Mouse (Mus musculus): ENCODE data around the gene Guk1. TPM values are rescaled to one million over a fixed set of nuclear protein-coding genes. Genes with fewer than 3 reads are reported as not detected.

Guk1 gene
- polyA plus RNA-seq, 1 experiment from 2014 or later, result 127 TPM

GRCm38 (mm10) chr11:59202081-59202995 is 10.3 kb upstream of the Guk1 start, which contains the start of gene Mrpl55:
TSS of gene Mrpl55 (plus strand) at chr11:59202486.
- H3K27me3 ChIP-seq (ENCODE audit: control insufficient read depth, insufficient read depth, low read depth, low read length), result no peaks in the 10 kb centered on the region
- peaks cover 15% of the 10 kb centered on the region for H3K4me1 ChIP-seq (replicated peaks; ENCODE audit: control insufficient read depth, insufficient read depth, low read length)
- peaks cover 15% of the 10 kb centered on the region for H3K36me3 ChIP-seq (ENCODE audit: control insufficient read depth, insufficient read depth, low read length)
- peak within 1 kb of the TSS; percentile 95 for H3K4me3 ChIP-seq (ENCODE audit: low read length)
- peak; percentile 95 for ATAC-seq (ENCODE audit: low read depth)
- WGBS, result under 1% methylated on average over 63 of the region's 63 CpGs
- H3K4me2 ChIP-seq (ENCODE audit: low read depth, low read length), result peak within 1 kb of the TSS; percentile 96
- H3K27ac ChIP-seq (ENCODE audit: low read length), result peak within 1 kb of the TSS; percentile 90
- peak within 1 kb of the TSS; percentile 89 for H3K9ac ChIP-seq (ENCODE audit: low read length)
- H3K9me3 ChIP-seq (ENCODE audit: control insufficient read depth, low read length), result no peaks in the 10 kb centered on the region

GRCm38 (mm10) chr11:59201216-59202002 is 9.4 kb upstream of the Guk1 start:
- Histone ChIP-seq H3K36me3 (ENCODE audit: control insufficient read depth, insufficient read depth, low read length) (peaks cover 14% of the 10 kb centered on the region), H3K9me3 (ENCODE audit: control insufficient read depth, low read length) (no peaks in the 10 kb centered on the region), H3K4me1 (replicated peaks; ENCODE audit: control insufficient read depth, insufficient read depth, low read length) (peaks cover 15% of the 10 kb centered on the region), H3K9ac (ENCODE audit: low read length) (peak overlapping the region; percentile 89), H3K4me2 (ENCODE audit: low read depth, low read length) (peak overlapping the region; percentile 92), H3K27me3 (ENCODE audit: control insufficient read depth, insufficient read depth, low read depth, low read length) (no peaks in the 10 kb centered on the region), H3K27ac (ENCODE audit: low read length) (peak overlapping the region; percentile 90), H3K4me3 (ENCODE audit: low read length) (peak overlapping the region; percentile 95)
- peak; percentile 34 for ATAC-seq (ENCODE audit: low read depth)
- WGBS, result 22% methylated on average over 16 of the region's 16 CpGs

- H3K36me3 ChIP-seq (ENCODE audit: control insufficient read depth, insufficient read depth, low read length), result peaks cover 7% of the 10 kb centered on the region; the same call in 1 of the 2 replicates
- peak overlapping the region; percentile 63 for H3K27ac ChIP-seq (ENCODE audit: low read length)
- H3K4me2 ChIP-seq (ENCODE audit: low read depth, low read length), result no peak overlapping the region
- H3K4me1 ChIP-seq (replicated peaks; ENCODE audit: control insufficient read depth, insufficient read depth, low read length), result peaks cover 5% of the 10 kb centered on the region
- H3K9ac ChIP-seq (ENCODE audit: low read length), result no peak overlapping the region
- H3K4me3 ChIP-seq (ENCODE audit: low read length), result no peak overlapping the region
- H3K27me3 ChIP-seq (ENCODE audit: control insufficient read depth, insufficient read depth, low read depth, low read length), result no peaks in the 10 kb centered on the region
- no peaks in the 10 kb centered on the region for H3K9me3 ChIP-seq (ENCODE audit: control insufficient read depth, low read length)
- peak; percentile 32 for ATAC-seq (ENCODE audit: low read depth)
Observed at GRCm38 (mm10) chr11:59196230-59196629, 4.2 kb upstream of the Guk1 start.

- Histone ChIP-seq H3K27ac (ENCODE audit: low read length) (peak overlapping the region; percentile 91), H3K36me3 (ENCODE audit: control insufficient read depth, insufficient read depth, low read length) (no peaks in the 10 kb centered on the region), H3K4me3 (ENCODE audit: low read length) (peak overlapping the region; percentile 76), H3K27me3 (ENCODE audit: control insufficient read depth, insufficient read depth, low read depth, low read length) (no peaks in the 10 kb centered on the region), H3K9me3 (ENCODE audit: control insufficient read depth, low read length) (no peaks in the 10 kb centered on the region), H3K9ac (ENCODE audit: low read length) (peak overlapping the region; percentile 83), H3K4me1 (replicated peaks; ENCODE audit: control insufficient read depth, insufficient read depth, low read length) (peaks cover 10% of the 10 kb centered on the region; the same call in 1 of the 2 replicates), H3K4me2 (ENCODE audit: low read depth, low read length) (peak overlapping the region; percentile 88)
- under 1% methylated on average over 46 of the region's 59 CpGs for WGBS
- peak; percentile 95 for ATAC-seq (ENCODE audit: low read depth)
Observed at GRCm38 (mm10) chr11:59191231-59192058, 567 bp downstream of the Guk1 start.

- Histone ChIP-seq H3K9me3 (ENCODE audit: control insufficient read depth, low read length) (no peaks in the 10 kb centered on the region), H3K4me2 (ENCODE audit: low read depth, low read length) (no peak overlapping the region), H3K9ac (ENCODE audit: low read length) (no peak overlapping the region), H3K4me1 (replicated peaks; ENCODE audit: control insufficient read depth, insufficient read depth, low read length) (peaks cover 21% of the 10 kb centered on the region), H3K27me3 (ENCODE audit: control insufficient read depth, insufficient read depth, low read depth, low read length) (no peaks in the 10 kb centered on the region), H3K27ac (ENCODE audit: low read length) (no peak overlapping the region), H3K36me3 (ENCODE audit: control insufficient read depth, insufficient read depth, low read length) (peaks cover 7% of the 10 kb centered on the region; the same call in 1 of the 2 replicates), H3K4me3 (ENCODE audit: low read length) (no peak overlapping the region)
- ATAC-seq (ENCODE audit: low read depth), result no peak
- 45% methylated on average over 6 of the region's 6 CpGs for WGBS
Observed at GRCm38 (mm10) chr11:59187706-59188105, 4.3 kb downstream of the Guk1 start.

- Histone ChIP-seq H3K36me3 (ENCODE audit: control insufficient read depth, insufficient read depth, low read length) (peaks cover 7% of the 10 kb centered on the region; the same call in 1 of the 2 replicates), H3K9me3 (ENCODE audit: control insufficient read depth, low read length) (no peaks in the 10 kb centered on the region), H3K4me2 (ENCODE audit: low read depth, low read length) (no peak overlapping the region), H3K4me3 (ENCODE audit: low read length) (no peak overlapping the region), H3K27ac (ENCODE audit: low read length) (no peak overlapping the region), H3K9ac (ENCODE audit: low read length) (no peak overlapping the region), H3K4me1 (replicated peaks; ENCODE audit: control insufficient read depth, insufficient read depth, low read length) (peaks cover 15% of the 10 kb centered on the region), H3K27me3 (ENCODE audit: control insufficient read depth, insufficient read depth, low read depth, low read length) (no peaks in the 10 kb centered on the region)
- ATAC-seq (ENCODE audit: low read depth), result no peak
- WGBS, result 73% methylated on average over 5 of the region's 5 CpGs
Observed at GRCm38 (mm10) chr11:59185490-59185889, 6.5 kb downstream of the Guk1 start.

GRCm38 (mm10) chr11:59183821-59184220 is 8.2 kb downstream of the Guk1 start:
- no peak overlapping the region for H3K4me3 ChIP-seq (ENCODE audit: low read length)
- H3K27ac ChIP-seq (ENCODE audit: low read length), result peak overlapping the region; percentile 50
- ATAC-seq (ENCODE audit: low read depth), result peak; percentile 74
- H3K36me3 ChIP-seq (ENCODE audit: control insufficient read depth, insufficient read depth, low read length), result peaks cover 7% of the 10 kb centered on the region; the same call in 1 of the 2 replicates
- 0 out of 2 replicates have a peak overlapping the region, but pooled peaks have one; percentile 1 for H3K9ac ChIP-seq (ENCODE audit: low read length)
- no peak overlapping the region for H3K4me2 ChIP-seq (ENCODE audit: low read depth, low read length)
- H3K4me1 ChIP-seq (replicated peaks; ENCODE audit: control insufficient read depth, insufficient read depth, low read length), result peaks cover 11% of the 10 kb centered on the region
- H3K9me3 ChIP-seq (ENCODE audit: control insufficient read depth, low read length), result no peaks in the 10 kb centered on the region
- WGBS, result 20% methylated on average over 3 of the region's 3 CpGs
- H3K27me3 ChIP-seq (ENCODE audit: control insufficient read depth, insufficient read depth, low read depth, low read length), result peaks cover 6% of the 10 kb centered on the region

- Histone ChIP-seq H3K4me1 (replicated peaks; ENCODE audit: control insufficient read depth, insufficient read depth, low read length) (peaks cover 11% of the 10 kb centered on the region), H3K9ac (ENCODE audit: low read length) (peak within 1 kb of the TSS; percentile 33; the same call in 1 of the 2 replicates), H3K4me2 (ENCODE audit: low read depth, low read length) (no peak within 1 kb of the TSS), H3K9me3 (ENCODE audit: control insufficient read depth, low read length) (no peaks in the 10 kb centered on the region), H3K4me3 (ENCODE audit: low read length) (no peak within 1 kb of the TSS), H3K36me3 (ENCODE audit: control insufficient read depth, insufficient read depth, low read length) (peaks cover 7% of the 10 kb centered on the region; the same call in 1 of the 2 replicates), H3K27me3 (ENCODE audit: control insufficient read depth, insufficient read depth, low read depth, low read length) (peaks cover 9% of the 10 kb centered on the region), H3K27ac (ENCODE audit: low read length) (peak within 1 kb of the TSS; percentile 50)
- ATAC-seq (ENCODE audit: low read depth), result peak; percentile 73
- WGBS, result 15% methylated on average over 2 of the region's 3 CpGs
Observed at GRCm38 (mm10) chr11:59182864-59183331, 9.1 kb downstream of the Guk1 start, which contains the start of gene Gjc2. TSS of gene Gjc2 (minus strand) at chr11:59183213.
